Mouse (Mus musculus) C2C12 (cell line): ENCODE measurements around the gene Ttll5.

Experiments used
- CEBPB ChIP-seq: IDR thresholded peaks from one replicate; pipeline ENCODE4 v1.6.1; 2011; ENCODE audit warnings: low read depth, mild to moderate bottlenecking, control low read depth, moderate library complexity
- CTCF ChIP-seq: IDR thresholded peaks from one replicate; pipeline ENCODE4 v1.5.1; 2011; ENCODE audit not compliant: control insufficient read depth, insufficient read depth, insufficient read length
- MAX ChIP-seq: IDR thresholded peaks from one replicate; pipeline ENCODE4 v1.6.1; 2011; ENCODE audit warnings: mild to moderate bottlenecking, control low read depth
- MYOG ChIP-seq: IDR thresholded peaks from one replicate; pipeline ENCODE4 v1.6.1; 2011; ENCODE audit not compliant: control insufficient read depth, insufficient read length; ENCODE audit errors: extremely low read depth
- USF1 ChIP-seq: IDR thresholded peaks from one replicate; pipeline ENCODE4 v1.6.1; 2011; ENCODE audit warnings: low read depth, mild to moderate bottlenecking, control low read depth, moderate library complexity

- no peak for TF ChIP-seq CTCF
- no peak for TF ChIP-seq USF1
- TF ChIP-seq MAX: no peak
- TF ChIP-seq CEBPB: no peak
- no peak for TF ChIP-seq MYOG
Observed at GRCm38 (mm10) chr12:85928513-85928912, 104.1 kb downstream of the Ttll5 start.
